Mouse (Mus musculus): ENCODE measurements around the gene Arv1.

Arv1 gene

GRCm38 (mm10) chr8:124721862-124722515, at the start of gene Arv1, which contains the start of gene Ttc13:
TSS of gene Arv1 (plus strand) at chr8:124722139.
TSS of gene Ttc13 (minus strand) at chr8:124721983.
- DNase-seq = peak; percentile 97

- DNase-seq = no peak
Measured at GRCm38 (mm10) chr8:124672345-124672744, 49.6 kb upstream of the Arv1 start.

- no peak for DNase-seq
Measured at GRCm38 (mm10) chr8:124676661-124677060, 45.3 kb upstream of the Arv1 start.

- DNase-seq = no peak
Measured at GRCm38 (mm10) chr8:124677078-124677477, 44.9 kb upstream of the Arv1 start.

GRCm38 (mm10) chr8:124677486-124677885, 44.5 kb upstream of the Arv1 start:
- DNase-seq = peak; percentile 60

DNA sequence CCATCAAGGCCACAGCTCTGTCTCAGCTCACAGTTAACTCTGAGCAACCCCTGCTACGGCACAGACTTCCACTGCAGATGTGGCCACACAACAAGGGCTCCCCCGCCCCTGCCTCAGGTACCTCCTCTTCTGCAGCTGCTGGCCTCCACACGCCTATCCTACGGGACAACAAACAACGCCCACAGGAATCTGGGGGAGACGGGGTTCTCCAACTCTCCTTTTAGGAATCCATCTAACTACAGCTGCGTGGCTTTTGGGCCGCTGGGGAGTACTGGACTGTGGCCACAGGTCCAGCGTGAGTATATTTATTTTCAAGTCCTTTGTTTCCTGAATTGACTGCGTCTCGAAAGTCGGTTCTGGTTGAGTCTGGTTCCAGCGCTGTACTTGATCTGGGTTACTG, 43.7 kb upstream of the Arv1 start:
- no peak for DNase-seq

DNA sequence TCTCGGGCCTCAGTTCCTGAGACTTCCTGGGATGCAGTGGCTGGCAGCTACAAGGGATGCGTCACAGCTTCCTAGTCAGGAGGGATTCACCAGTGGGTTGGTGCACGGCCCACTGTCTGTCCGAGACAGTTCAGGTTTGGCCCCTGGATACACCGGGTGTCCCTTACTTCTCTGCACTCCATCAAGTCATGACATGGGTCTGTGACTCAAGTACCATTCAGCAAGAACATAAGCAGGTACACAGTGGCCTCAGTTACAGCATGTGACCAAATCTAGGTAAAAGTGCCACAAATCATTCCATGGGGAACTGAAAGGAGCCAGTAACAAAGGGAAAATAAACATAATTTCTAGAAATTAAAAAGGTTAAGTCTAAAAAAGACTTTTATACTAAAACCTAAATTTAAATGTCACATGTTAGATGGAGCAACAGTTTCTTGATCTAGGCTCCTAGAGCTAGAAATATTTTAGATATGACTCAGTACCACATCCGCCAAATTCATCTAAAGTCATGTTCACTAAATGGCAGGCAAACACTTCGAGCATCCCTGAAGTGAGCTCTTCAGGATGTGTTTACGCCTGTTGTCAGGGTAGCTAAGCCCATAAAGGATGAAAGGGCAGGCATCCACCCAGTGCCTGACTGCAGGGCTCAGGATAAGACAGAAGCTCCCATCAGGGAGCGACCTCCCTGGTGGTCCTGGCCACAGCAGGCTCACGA, 40.7 kb upstream of the Arv1 start:
- no peak for DNase-seq

DNA sequence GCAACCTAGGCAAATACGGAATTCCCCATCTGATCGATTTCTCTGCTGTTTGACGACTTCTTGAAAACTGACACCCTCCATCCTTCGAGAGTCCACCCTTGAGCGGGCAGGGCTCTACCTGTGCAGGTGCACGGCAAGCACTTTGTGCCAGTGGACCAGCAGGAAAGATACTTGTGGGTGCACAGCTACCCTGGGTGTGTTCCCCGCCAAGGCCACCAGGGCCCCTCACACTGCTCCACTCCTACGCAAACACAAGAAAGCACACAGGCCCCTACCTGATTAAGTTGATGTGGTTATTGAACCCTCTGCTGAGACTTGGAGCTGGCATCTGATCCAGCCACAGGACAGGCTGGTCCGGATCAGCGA, 40.2 kb upstream of the Arv1 start:
- DNase-seq = no peak

DNA sequence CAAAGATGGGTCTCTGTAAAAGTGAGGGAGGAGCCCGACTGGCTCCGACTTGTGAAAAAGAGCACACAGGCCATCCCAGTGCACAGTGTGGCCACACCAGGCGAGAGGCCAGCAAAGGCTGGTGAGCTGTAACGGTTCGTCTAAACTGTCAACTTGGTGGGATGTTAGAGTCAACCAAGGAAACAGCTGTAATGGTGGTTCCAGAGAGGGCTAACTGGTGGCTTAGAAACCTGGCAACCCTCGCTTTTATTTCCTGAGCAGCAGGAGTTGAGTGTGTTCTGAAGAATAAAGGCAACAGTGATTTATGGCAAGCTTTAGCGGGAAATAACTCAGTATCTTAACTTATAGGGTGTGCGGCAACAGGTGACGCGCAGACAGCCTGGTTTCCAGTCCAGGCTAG, 39.7 kb upstream of the Arv1 start:
- DNase-seq = no peak

- no peak for DNase-seq
Measured at GRCm38 (mm10) chr8:124688899-124689298, 33.0 kb upstream of the Arv1 start.

DNA sequence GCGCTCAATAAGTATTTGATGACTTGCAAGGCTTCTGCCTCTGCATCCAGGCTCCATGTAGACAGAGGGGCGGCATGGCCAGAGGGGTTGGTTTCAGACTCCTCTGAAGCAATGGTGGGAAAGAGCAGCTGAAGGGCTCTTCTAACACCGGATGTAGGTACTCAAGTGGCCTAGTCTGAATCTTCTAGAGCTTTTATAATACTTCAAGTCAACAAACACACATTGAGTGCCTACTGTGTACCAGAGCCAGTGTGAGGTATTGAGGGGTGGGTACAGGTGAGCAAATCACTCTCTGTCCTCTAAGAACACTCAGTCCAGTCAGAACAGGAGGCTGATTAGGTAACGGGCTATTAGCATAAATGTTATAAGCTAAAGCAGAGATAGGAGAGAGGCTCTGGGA, 30.2 kb upstream of the Arv1 start:
- DNase-seq = no peak

GRCm38 (mm10) chr8:124695424-124696100, 26.4 kb upstream of the Arv1 start:
- DNase-seq = no peak

DNA sequence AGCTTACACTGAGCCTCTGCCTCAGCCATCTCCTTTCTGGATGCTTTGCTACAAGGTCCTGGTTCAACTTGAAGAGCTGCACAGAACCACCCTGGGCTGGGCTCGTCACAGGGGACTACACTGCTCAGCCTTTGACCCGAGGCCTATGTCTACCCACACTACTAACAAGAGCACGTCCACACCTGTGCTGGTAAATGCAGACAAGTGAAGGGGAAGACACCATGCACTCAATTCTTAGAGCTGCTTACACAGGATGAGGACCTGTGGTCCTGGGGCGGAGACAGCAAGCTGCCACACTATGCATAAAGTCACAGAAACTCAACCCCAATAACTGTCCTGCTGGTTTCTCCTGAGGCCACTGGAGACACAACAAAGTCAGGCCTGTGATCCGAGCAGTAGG, 21.7 kb upstream of the Arv1 start:
- peak; percentile 55 for DNase-seq

GRCm38 (mm10) chr8:124701023-124701422, 20.9 kb upstream of the Arv1 start:
- peak; percentile 87 for DNase-seq

DNA sequence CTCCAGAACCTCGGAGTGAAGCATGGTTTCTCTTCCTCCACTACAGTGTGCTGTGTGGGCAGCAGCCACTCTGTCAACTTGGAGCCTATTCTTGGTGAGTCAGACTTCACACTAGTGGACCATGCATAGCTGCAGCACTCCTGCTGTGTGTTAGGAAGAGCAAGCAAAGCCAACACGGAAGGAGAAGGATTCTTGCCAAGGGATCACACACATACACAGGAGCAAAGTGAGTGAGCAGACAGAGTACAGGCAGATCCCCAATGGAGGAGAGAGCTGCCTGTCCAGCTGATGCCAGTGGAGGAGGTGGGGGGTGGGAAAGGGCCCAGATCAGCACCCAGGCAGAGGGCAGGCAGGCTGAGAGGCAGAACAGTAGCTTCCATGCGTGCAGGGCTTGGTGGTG, 19.8 kb upstream of the Arv1 start:
- DNase-seq = peak; percentile 23

DNA sequence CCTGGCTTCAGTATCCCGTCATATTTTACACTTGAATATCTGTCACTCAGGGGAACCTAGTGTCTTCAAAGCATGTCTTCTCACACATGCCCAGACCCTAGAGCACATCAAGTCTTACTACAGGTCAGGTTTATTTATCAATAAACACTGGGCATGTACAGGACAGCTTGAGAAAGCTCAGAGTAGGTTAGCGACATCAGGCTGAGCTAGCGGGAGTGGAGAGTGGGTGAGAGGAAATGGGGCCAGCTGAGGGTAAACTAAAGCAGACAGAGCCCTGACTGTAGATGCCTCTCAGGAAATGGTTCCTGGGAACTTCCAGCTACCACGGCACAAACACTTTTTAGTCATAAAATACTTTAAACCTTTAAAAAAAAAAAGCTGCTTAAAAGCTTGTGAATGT, 18.4 kb upstream of the Arv1 start:
- peak; percentile 74 for DNase-seq

DNA sequence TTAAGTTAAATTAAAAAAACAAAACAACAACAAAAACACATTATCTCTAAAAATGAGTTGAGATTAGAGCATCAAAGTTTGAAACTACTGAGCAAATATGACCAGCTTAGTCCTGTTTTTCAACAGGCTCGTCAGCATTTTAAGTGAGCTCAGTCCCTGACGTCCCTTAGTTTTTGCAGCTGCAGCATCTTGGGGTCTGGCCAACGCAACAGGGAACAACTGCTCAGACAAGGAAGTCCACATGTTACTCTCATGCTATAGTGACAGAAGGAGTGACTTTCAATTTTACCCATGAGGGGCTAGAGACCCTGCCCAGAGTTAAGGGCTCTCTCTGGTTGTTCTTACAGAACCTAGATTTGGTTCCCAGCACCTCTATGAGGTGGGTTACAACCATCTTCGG, 17.6 kb upstream of the Arv1 start:
- DNase-seq = no peak

DNA sequence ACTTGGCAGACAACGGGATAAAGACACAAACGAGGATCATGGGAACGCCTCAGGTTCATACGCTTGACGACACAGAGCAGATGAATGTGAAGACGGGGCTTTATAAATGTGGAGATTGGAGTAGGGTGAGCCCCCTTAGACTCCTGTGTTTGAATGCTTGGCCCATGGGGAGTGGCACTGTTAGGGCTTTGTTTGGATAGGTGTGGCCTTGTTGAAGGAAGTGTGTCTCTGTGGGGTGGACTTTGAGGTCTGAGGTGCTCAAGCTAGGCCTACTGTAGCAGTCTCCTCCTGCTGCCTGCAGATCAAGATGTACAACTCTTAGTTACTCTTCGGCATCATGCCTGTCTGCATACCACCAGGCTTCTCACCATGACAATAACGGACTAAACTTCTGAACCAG, 16.1 kb upstream of the Arv1 start:
- no peak for DNase-seq

DNA sequence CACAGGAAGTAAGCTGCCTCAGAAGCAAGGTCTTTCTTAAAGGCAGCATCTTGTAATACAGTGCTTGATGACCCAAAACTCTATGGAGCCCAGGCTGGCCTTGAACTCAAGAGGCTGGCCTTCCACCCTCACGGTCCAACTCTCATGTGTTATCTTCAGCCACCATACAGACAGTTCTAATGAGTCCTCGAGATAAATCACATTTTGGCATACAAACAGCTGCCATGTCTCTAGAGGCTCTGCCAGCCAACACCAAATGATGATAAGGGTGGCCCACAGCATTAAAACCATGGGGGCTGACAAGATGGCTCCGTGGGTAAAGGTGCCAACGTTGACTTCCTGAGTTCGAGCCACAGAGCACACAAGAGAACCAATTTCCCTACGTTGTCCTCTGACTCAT, 8.7 kb upstream of the Arv1 start:
- no peak for DNase-seq

DNA sequence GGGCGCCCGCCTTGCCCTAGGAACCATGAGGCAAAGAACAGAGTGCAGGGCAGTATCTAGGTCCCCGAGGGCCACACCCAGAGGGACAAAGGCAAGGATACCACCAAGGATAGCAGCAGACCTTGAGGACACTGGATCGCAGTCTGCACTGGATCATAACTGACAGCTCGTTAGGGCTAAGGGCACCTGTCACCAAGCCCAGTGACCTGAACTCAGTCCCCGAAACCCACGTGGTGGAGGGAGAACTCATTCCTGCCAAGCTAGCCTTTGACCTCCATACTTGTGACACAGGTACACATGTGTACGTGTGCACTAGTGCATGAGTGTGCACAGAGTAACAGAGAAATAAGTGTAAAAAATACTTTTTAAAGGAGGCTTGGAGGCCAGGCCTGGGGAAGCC, 6.2 kb upstream of the Arv1 start:
- DNase-seq = no peak

GRCm38 (mm10) chr8:124720133-124720532, 1.8 kb upstream of the Arv1 start:
- peak; percentile 54 for DNase-seq

- no peak for DNase-seq
Measured at GRCm38 (mm10) chr8:124720938-124721861, 739 bp upstream of the Arv1 start.

DNA sequence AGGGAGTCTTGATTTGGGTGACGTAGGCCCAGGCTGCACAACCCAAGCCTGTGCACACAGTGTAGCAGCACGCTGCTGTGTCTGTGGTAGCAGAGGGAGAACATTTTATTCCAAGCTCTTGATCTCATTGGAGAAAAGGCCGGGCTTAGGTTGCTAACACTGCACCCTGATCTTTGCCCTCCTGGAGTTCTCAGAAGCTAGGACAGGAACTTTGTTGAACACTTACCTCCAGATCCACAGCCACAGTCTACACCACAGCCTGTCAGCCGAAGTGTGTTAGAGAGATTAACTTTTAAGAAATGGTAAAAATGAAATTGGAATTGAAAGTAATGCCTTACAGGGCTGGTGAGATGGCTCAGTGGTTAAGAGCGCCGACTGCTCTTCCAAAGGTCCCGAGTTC, 2.4 kb downstream of the Arv1 start:
- no peak for DNase-seq

Data from thymus, postnatal 14 days (tissue).